Mouse (Mus musculus): ENCODE measurements around the gene Rptor.

Rptor gene

GRCm38 (mm10) chr11:119602763-119603526, at the start of gene Rptor:
TSS of gene Rptor (plus strand) at chr11:119602905.
- peak; percentile 96 for DNase-seq (ENCODE audit: low read depth)

- no peak for DNase-seq (ENCODE audit: low read depth)
Observed at GRCm38 (mm10) chr11:119554706-119555105, 48.0 kb upstream of the Rptor start.

DNA sequence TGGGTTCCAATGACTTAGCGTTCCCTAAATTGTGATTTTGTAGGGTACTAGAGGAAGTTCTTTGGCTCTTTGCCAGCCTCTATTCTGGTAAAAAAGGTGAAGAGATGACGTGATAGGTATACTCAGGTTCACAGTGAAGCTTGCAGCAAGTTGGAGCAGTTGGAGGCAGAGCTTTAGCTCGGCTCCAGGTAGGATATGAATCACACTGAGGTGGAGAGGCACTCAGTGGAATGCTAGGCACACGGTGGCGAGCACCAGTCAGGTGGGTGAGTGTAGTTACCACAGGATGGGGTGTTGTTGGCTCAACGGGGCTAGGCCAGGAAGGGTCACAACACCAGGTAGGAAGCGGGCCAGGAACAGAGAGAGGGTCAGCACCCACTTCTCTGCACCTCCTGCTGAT, 47.5 kb upstream of the Rptor start:
- no peak for DNase-seq (ENCODE audit: low read depth)

DNA sequence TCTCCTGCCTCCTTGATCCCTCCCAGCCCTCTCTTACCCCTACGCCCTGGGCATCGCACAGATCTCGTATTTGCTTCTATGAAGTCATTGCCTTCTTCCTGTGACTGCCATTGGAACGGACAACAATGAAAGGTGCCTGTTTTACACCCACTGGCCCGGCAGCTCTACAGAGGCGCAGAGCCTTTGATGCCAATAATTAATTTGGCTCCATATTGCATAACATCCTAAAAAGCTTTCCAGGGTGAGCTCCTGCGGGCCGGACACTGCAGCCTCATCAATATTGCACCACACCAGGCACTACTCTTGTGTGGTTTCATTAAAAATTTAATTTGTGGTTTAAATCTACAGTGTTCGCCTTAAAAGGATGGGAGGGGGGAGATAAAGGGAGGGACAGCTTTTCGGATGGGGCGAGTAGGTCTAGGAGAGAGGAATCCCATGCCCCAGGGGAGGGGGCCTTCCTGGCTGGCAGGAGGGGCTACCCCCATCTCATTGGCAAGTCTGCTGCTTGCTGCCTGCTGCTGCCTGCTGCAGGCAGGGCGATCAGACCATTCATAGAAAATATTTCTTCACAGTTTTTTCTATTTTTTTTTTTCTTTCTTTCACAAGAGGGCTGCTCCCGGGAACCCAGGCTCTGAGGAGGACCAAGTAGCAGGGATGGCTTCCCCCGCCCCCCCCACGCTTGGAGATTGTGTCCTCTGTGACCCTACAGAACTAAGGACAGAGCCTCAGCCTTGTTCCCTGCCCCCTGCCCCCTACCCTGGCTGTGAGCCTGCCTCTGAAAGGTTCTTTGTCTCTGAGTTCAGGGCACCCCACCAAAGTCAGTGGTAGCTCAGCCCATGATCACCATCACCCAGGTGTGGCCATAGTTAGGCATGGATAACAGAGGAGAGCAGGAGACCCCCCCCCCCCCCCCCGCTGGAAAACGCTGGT, 44.5 kb upstream of the Rptor start:
- no peak for DNase-seq (ENCODE audit: low read depth)

DNA sequence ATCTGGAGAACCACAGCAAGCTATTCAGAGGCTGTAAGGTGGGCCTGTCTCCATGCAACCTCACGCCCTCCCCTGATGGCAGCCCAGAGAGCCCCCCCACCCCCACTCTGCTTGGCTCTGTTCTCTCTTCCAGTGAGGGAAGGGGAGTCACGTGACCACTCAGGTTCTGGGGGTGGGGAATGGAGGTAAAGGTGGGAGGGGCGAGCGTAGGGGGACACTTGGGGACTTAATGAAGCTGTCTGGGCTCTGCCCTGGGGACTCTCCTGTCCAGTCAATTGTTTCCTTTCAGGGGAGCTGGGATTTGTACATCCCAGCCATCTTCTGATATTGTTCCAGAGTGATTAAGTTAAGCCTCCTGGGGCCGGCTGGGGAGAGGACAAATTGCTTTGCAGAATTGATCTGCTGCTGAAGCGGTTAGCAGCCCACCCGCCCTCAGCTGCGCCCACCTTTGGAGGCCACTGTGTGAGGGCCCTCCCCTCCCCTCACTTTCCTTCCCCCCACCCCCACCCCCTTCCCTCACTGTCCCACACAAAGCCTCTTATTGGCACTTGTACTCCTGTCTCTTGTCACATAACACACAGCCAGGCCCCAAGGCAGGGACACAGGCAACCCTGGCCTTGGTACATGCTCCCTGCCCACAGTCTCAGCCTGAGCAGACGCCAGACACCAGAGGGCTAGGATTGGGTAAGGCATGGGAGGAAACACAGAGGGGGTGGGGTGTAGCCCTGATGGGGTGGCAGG, 43.7 kb upstream of the Rptor start:
- DNase-seq (ENCODE audit: low read depth), result no peak

GRCm38 (mm10) chr11:119562286-119562685, 40.4 kb upstream of the Rptor start:
- DNase-seq (ENCODE audit: low read depth), result no peak

- DNase-seq (ENCODE audit: low read depth), result no peak
Observed at GRCm38 (mm10) chr11:119563166-119563565, 39.5 kb upstream of the Rptor start.

GRCm38 (mm10) chr11:119564383-119564782, 38.3 kb upstream of the Rptor start:
- DNase-seq (ENCODE audit: low read depth), result no peak

- DNase-seq (ENCODE audit: low read depth), result no peak
Observed at GRCm38 (mm10) chr11:119565021-119565420, 37.7 kb upstream of the Rptor start.

DNA sequence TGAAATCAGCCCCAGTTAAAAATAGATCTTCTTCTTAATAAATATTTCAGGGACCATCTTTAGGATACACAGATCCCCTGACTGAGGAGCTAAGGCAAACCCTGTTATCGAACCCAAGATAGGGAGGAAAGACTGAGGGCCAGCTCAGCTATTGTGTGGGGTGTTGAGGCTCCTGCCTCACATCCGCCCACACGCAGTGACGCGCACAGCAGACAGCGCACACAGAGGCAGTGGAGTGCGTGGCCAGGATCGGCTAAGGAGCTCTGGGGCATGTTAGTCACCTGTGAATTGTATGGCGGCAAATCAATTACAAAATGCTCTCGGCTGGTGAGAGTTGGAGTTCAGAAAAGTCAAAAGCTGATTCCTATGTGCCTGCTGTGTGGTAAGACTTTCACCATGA, 37.0 kb upstream of the Rptor start:
- DNase-seq (ENCODE audit: low read depth), result no peak

GRCm38 (mm10) chr11:119566188-119566587, 36.5 kb upstream of the Rptor start:
- no peak for DNase-seq (ENCODE audit: low read depth)

GRCm38 (mm10) chr11:119572316-119573010, 30.2 kb upstream of the Rptor start:
- no peak for DNase-seq (ENCODE audit: low read depth)

- DNase-seq (ENCODE audit: low read depth), result no peak
Observed at GRCm38 (mm10) chr11:119576855-119577254, 25.9 kb upstream of the Rptor start.

GRCm38 (mm10) chr11:119577721-119578120, 25.0 kb upstream of the Rptor start:
- DNase-seq (ENCODE audit: low read depth), result no peak

DNA sequence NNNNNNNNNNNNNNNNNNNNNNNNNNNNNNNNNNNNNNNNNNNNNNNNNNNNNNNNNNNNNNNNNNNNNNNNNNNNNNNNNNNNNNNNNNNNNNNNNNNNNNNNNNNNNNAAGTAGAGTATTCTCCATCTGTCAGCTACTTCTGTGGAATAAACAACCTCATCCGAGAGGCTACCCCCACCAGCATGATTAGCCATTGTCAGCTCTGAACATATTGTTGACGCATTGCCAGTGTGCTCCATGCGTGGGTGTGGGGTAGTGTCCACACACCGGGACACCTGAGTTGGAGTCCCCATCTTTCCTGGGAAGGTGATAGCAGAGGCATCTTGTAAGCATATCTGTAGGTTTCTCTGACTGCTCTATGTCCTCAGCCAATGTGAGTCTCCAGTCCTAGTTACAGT, 16.2 kb upstream of the Rptor start:
- no peak for DNase-seq (ENCODE audit: low read depth)

- DNase-seq (ENCODE audit: low read depth), result no peak
Observed at GRCm38 (mm10) chr11:119587112-119587511, 15.6 kb upstream of the Rptor start.

DNA sequence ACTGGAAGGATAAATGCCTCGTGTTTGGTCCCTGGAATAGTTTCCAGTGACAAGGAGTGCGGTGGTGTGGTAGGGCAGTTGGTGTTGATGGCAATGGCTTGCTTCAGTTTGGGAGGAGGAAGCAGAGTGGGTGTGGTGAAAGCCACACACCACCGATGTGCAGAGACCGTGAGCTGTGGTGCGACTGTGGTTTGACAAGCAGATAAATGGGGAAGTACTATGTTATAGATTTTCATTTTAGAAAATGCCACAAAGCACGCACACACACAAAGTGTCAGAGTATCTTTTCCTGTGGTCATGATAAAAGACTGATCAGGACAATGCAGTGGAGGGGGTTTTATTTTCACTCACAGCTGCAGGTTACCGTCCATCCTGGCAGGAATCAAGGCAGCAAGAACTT, 13.5 kb upstream of the Rptor start:
- no peak for DNase-seq (ENCODE audit: low read depth)

DNA sequence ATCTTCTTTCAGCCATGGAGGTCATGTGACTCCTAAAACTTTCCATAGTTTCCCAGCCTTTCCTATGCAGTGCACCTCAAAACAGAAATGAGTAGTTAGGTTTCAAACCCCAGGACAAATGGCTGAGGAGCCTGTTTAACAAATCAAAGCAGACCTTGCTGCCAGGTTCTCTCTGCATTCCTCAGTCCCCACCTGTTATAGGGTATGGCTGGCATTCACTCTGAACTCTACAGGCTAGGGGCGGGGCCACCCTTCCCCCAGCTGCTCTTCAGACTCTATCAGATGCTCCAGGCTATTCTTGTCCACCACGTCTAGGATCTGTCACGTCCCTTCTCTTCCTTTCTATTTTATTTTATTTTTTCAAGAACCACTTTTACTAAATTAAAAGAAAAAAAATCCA, 8.7 kb upstream of the Rptor start:
- DNase-seq (ENCODE audit: low read depth), result no peak

DNA sequence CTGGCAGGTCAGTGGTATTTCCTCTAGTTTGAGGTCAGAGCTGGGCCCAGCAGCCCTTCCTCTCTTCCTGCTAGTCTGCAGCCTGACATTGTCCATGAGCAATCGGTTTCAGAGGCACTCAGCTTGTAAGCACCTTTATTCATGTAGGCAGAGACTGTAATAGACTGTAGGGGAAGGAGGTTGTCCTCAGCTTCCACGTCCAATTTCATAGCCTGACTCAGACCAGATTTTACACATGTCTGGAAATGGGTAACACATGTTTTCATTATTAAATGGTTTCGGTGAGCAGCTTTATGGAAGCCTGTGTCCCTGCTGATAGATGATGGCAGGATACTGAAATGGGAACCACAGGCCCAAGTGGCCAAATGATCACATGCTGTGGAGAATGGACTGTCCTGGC, 3.8 kb upstream of the Rptor start:
- DNase-seq (ENCODE audit: low read depth), result no peak

DNA sequence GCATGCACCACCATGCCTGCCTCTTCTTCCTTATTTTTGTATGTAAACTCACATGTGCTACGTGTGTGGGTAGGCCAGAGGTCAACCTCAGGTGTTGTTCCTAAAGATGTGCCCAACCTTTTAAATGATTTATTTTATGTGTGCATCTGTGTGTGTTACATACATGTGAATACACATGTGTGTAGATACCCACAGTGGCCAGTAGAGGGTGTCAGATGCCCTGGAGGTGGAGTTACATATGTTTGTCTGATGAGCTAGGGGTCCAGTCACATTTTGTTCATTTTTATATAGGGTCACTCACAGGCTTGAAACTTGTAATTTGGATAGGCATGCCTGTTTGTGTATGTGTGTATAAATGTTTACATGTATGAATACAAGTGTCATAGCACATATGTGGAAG, 2.4 kb upstream of the Rptor start:
- peak; percentile 32 for DNase-seq (ENCODE audit: low read depth)

GRCm38 (mm10) chr11:119602177-119602700, 466 bp upstream of the Rptor start:
- DNase-seq (ENCODE audit: low read depth), result no peak

- DNase-seq (ENCODE audit: low read depth), result peak; percentile 32
Observed at GRCm38 (mm10) chr11:119603527-119603905, 811 bp downstream of the Rptor start.

Measured in naive thymus-derived CD4-positive, alpha-beta T cell, adult 2 months (primary cell).